Mouse (Mus musculus): Measurements from ENCODE around the gene Tmem181a. TPM values are rescaled to one million over a fixed set of nuclear protein-coding genes. Genes with fewer than 3 reads are reported as not detected.
A peak's percentile ranks its signal among the peaks of the same experiment; 100 is the strongest.
"Not testable (repeated sequence)": the region's sequence is repeated elsewhere in the genome, so short reads cannot be mapped to it uniquely, and the experiment has no call there.

The Tmem181a gene
- polyA plus RNA-seq, 1 experiment from 2014 or later: 3.2 TPM

GRCm38 (mm10) chr17:6316379-6317126 lies 59.9 kb downstream of the Tmem181a start:
- Histone ChIP-seq H3K9ac (ENCODE audit: low read depth, low read length) (peak overlapping the region; percentile 61), H3K4me2 (ENCODE audit: low read depth, low read length) (peak overlapping the region; percentile 65), H3K4me3 (ENCODE audit: low read depth, low read length) (peak overlapping the region; percentile 58)
- not testable (repeated sequence) for H3K27me3 ChIP-seq (ENCODE audit: control insufficient read depth, insufficient read depth, low read depth, low read length); H3K36me3 ChIP-seq (ENCODE audit: control insufficient read depth, insufficient read depth); H3K27ac ChIP-seq (ENCODE audit: low read length); H3K9me3 ChIP-seq (replicated peaks; ENCODE audit: control insufficient read depth, low read length); H3K4me1 ChIP-seq (ENCODE audit: control insufficient read depth, low read depth, low read length)
- peak; percentile 49 for ATAC-seq (ENCODE audit: low read depth)
- WGBS (ENCODE audit: insufficient replicate concordance): 2% methylated on average over 30 of the region's 38 CpGs

- H3K9me3 ChIP-seq (replicated peaks; ENCODE audit: control insufficient read depth, low read length); H3K27ac ChIP-seq (ENCODE audit: low read length); H3K27me3 ChIP-seq (ENCODE audit: control insufficient read depth, insufficient read depth, low read depth, low read length); H3K4me1 ChIP-seq (ENCODE audit: control insufficient read depth, low read depth, low read length); H3K36me3 ChIP-seq (ENCODE audit: control insufficient read depth, insufficient read depth): not testable (repeated sequence)
- H3K4me2 ChIP-seq (ENCODE audit: low read depth, low read length): peak within 1 kb of the TSS; percentile 65
- H3K4me3 ChIP-seq (ENCODE audit: low read depth, low read length): peak within 1 kb of the TSS; percentile 58
- peak; percentile 96 for ATAC-seq (ENCODE audit: low read depth)
- WGBS (ENCODE audit: insufficient replicate concordance): 5% methylated on average over 19 of the region's 23 CpGs
- peak within 1 kb of the TSS; percentile 61 for H3K9ac ChIP-seq (ENCODE audit: low read depth, low read length)
Measured at GRCm38 (mm10) chr17:6317339-6317985, 60.8 kb downstream of the Tmem181a start, which contains the start of gene Dynlt1a. Dynlt1a (minus strand) TSS chr17:6317500.

DNA sequence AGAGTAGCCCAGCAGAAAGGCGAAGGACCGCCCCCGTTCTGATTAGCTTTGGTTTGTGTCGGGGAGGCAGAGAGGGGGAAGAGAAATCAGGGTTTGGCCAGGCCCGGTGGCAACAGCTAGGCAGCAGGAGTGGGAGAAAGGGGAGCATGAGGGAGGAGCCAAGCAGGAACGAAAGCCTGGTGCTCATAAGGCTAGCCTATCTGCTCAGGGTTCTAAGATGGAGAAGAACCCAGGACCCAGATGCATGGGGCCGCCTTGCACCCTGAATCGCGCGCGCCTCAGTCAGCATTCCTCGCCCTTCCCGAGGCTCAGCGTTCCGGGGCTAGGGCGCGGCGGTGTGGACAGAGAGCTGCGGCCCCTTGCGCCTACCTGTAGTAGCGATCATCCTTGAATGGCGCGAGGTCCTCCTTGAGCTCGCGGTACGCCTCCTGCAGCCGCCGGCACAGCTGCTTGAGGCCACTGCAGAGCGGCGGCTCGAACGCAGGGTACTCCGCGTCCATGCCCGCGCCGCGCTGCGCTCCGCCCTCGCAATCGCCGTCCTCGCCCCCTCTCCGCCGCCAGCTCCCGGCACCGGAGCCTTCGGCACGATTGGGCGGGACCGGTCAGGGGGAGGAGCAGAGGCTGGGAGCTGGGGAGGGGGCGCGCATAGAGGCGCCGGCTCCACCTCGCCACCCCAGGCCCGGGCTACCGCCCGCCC lies 64.6 kb downstream of the Tmem181a start:
- H3K4me2 ChIP-seq (ENCODE audit: low read depth, low read length); H3K27ac ChIP-seq (ENCODE audit: low read length); H3K27me3 ChIP-seq (ENCODE audit: control insufficient read depth, insufficient read depth, low read depth, low read length); H3K9ac ChIP-seq (ENCODE audit: low read depth, low read length); ATAC-seq (ENCODE audit: low read depth); H3K4me1 ChIP-seq (ENCODE audit: control insufficient read depth, low read depth, low read length); H3K9me3 ChIP-seq (replicated peaks; ENCODE audit: control insufficient read depth, low read length); H3K36me3 ChIP-seq (ENCODE audit: control insufficient read depth, insufficient read depth); H3K4me3 ChIP-seq (ENCODE audit: low read depth, low read length): not testable (repeated sequence)
- WGBS (ENCODE audit: insufficient replicate concordance): 0% methylated on average over 3 of the region's 60 CpGs

GRCm38 (mm10) chr17:6321778-6322101 lies 65.1 kb downstream of the Tmem181a start:
- H3K27me3 ChIP-seq (ENCODE audit: control insufficient read depth, insufficient read depth, low read depth, low read length); H3K27ac ChIP-seq (ENCODE audit: low read length); H3K4me3 ChIP-seq (ENCODE audit: low read depth, low read length); ATAC-seq (ENCODE audit: low read depth); H3K9ac ChIP-seq (ENCODE audit: low read depth, low read length); H3K9me3 ChIP-seq (replicated peaks; ENCODE audit: control insufficient read depth, low read length); H3K36me3 ChIP-seq (ENCODE audit: control insufficient read depth, insufficient read depth); H3K4me1 ChIP-seq (ENCODE audit: control insufficient read depth, low read depth, low read length); H3K4me2 ChIP-seq (ENCODE audit: low read depth, low read length): not testable (repeated sequence)
- no CpG with 5 or more reads among the region's 10 CpGs for WGBS (ENCODE audit: insufficient replicate concordance)

DNA sequence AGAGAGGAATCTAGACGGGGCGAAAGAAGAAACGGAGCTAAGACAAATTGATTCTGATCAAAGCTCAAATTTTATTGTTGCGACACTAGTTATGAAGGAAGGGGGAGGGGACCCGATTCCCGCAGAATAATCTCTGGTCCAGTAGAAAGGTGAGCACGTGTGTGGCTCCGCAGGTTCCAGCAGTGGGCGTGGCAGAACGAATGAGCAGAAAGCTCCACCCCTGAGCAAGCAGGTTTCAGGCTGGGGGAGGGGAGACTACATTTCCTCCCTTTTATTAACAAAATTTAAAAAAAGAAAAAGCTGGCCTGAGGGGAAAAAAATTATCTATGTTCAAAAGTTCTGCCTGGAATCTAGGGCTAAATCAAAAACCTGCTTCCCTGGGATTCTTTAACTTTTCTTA lies 68.4 kb downstream of the Tmem181a start:
- H3K9ac ChIP-seq (ENCODE audit: low read depth, low read length); H3K27me3 ChIP-seq (ENCODE audit: control insufficient read depth, insufficient read depth, low read depth, low read length); H3K27ac ChIP-seq (ENCODE audit: low read length); H3K36me3 ChIP-seq (ENCODE audit: control insufficient read depth, insufficient read depth); H3K4me3 ChIP-seq (ENCODE audit: low read depth, low read length); H3K4me2 ChIP-seq (ENCODE audit: low read depth, low read length); ATAC-seq (ENCODE audit: low read depth); H3K4me1 ChIP-seq (ENCODE audit: control insufficient read depth, low read depth, low read length); H3K9me3 ChIP-seq (replicated peaks; ENCODE audit: control insufficient read depth, low read length): not testable (repeated sequence)
- 64% methylated on average over 10 of the region's 10 CpGs for WGBS (ENCODE audit: insufficient replicate concordance)

GRCm38 (mm10) chr17:6325543-6325942 lies 68.9 kb downstream of the Tmem181a start:
- H3K4me1 ChIP-seq (ENCODE audit: control insufficient read depth, low read depth, low read length); H3K4me2 ChIP-seq (ENCODE audit: low read depth, low read length); ATAC-seq (ENCODE audit: low read depth); H3K4me3 ChIP-seq (ENCODE audit: low read depth, low read length); H3K9me3 ChIP-seq (replicated peaks; ENCODE audit: control insufficient read depth, low read length); H3K27me3 ChIP-seq (ENCODE audit: control insufficient read depth, insufficient read depth, low read depth, low read length); H3K27ac ChIP-seq (ENCODE audit: low read length); H3K9ac ChIP-seq (ENCODE audit: low read depth, low read length); H3K36me3 ChIP-seq (ENCODE audit: control insufficient read depth, insufficient read depth): not testable (repeated sequence)
- 55% methylated on average over 6 of the region's 6 CpGs for WGBS (ENCODE audit: insufficient replicate concordance)

DNA sequence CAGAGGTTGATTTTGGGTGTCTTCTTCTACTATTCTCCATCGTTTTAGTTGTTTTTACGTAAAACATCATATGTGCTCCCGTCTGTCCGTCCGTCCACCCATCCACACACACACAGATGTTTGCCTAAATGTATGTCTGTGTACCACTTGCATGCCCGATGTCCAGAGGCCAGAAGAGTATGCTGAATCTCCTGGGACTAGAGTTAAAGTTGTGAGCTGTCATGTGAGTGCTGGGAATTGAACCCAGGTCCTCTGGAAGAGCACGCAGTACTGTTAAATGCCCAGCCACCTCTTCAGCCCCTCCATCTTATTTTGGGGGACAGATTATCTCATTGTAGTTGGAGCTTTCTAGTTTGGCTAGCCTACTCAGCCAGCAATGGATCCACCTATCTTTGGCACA lies 70.9 kb downstream of the Tmem181a start:
- H3K4me3 ChIP-seq (ENCODE audit: low read depth, low read length); H3K27ac ChIP-seq (ENCODE audit: low read length); H3K9ac ChIP-seq (ENCODE audit: low read depth, low read length); H3K4me1 ChIP-seq (ENCODE audit: control insufficient read depth, low read depth, low read length); ATAC-seq (ENCODE audit: low read depth); H3K9me3 ChIP-seq (replicated peaks; ENCODE audit: control insufficient read depth, low read length); H3K4me2 ChIP-seq (ENCODE audit: low read depth, low read length); H3K27me3 ChIP-seq (ENCODE audit: control insufficient read depth, insufficient read depth, low read depth, low read length); H3K36me3 ChIP-seq (ENCODE audit: control insufficient read depth, insufficient read depth): not testable (repeated sequence)
- 61% methylated on average over 7 of the region's 7 CpGs for WGBS (ENCODE audit: insufficient replicate concordance)

DNA sequence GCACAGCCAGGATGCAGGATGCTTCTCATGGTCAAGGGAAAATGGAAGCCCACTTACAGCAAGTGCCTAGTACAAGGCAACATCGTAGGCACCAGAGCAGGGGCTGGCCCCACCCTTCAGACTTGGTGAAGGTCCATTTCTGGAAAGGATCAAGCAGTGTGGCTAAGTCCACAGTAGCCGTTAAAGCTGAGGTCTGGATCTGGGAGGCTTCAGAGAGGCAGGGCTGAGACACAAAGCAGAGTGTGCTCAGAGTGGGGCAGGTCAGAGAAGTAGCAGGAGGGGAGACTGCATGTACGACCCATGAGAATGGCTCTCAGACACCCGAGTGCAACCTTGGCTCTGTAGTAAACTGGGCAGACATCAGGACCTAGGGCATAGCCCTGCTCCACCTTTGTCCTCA lies 72.3 kb downstream of the Tmem181a start:
- WGBS (ENCODE audit: insufficient replicate concordance): 72% methylated on average over 3 of the region's 4 CpGs
- H3K4me1 ChIP-seq (ENCODE audit: control insufficient read depth, low read depth, low read length); H3K9me3 ChIP-seq (replicated peaks; ENCODE audit: control insufficient read depth, low read length); H3K4me2 ChIP-seq (ENCODE audit: low read depth, low read length); H3K36me3 ChIP-seq (ENCODE audit: control insufficient read depth, insufficient read depth); H3K4me3 ChIP-seq (ENCODE audit: low read depth, low read length); H3K27me3 ChIP-seq (ENCODE audit: control insufficient read depth, insufficient read depth, low read depth, low read length); H3K9ac ChIP-seq (ENCODE audit: low read depth, low read length); H3K27ac ChIP-seq (ENCODE audit: low read length); ATAC-seq (ENCODE audit: low read depth): not testable (repeated sequence)

Data from liver, embryonic 16.5 days (tissue).